Mouse (Mus musculus): ENCODE results near the gene Phlpp1.

DNA sequence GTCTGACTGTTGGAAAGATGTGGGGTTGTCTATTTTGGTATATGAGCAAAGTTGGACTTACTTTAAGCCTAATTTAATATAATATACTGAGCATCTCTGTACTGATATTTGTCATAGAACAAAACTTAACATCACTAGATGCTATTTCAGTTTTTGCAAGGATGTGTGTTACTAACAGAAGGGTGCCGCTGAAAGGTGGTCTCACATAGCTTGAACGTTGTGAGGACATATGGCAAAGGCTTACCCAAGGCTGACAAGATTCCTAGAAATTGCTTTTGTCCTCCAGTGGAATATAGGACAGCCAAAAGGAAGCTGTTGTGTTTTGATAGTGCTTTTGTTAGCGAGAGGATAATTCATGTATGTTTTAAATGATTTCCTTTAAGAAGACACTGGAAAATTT, 3.8 kb downstream of the Phlpp1 start:
- TF ChIP-seq CTCF (IDR thresholded peaks at IDR 0.05; ENCODE audit: low read depth, low read length) (no peak), POLR2A (IDR thresholded peaks at IDR 0.05; ENCODE audit: extremely low read depth, insufficient read depth, low read length) (no peak)

Data from liver, adult 2 months (tissue).